16 mouse cellular contexts compared by ENCODE assay signal in genomic region chr11:64164796-64165195, GRCm38 (mm10).
DNase-seq lines count a peak whose midpoint lies in the region; ATAC-seq and TF ChIP-seq lines count a peak whose summit lies in the region.
"Had no signal": no experiment of that assay in that cellular context is flagged by ENCODE, and none has a peak within 500 bp of the region (broad histone marks: within the 10 kb centered on the region; RNA-seq: fewer than 3 reads in every experiment).

No protein-coding gene starts in this region.

- TF ChIP-seq POLR2A in brain, embryonic 14.5 days (IDR thresholded peaks at IDR 0.05; ENCODE audit: borderline replicate concordance, extremely low read depth, insufficient read depth, insufficient read length, poor library complexity, severe bottlenecking): no peak

- no peaks in the 10 kb centered on the region for H3K36me3 ChIP-seq in kidney, embryonic 15.5 days
- H3K36me3 ChIP-seq in kidney, embryonic 16.5 days (ENCODE audit: insufficient read depth, low read length): no peaks in the 10 kb centered on the region
- H3K36me3 ChIP-seq: forebrain, embryonic 10.5 days; heart, embryonic 13.5 days had no signal

- peak overlapping the region; percentile 14; the same call in 1 of the 2 replicates for H3K27ac ChIP-seq in kidney, embryonic 15.5 days
- H3K27ac ChIP-seq in kidney, embryonic 16.5 days (ENCODE audit: low read length): no peak overlapping the region
- H3K27ac ChIP-seq: forebrain, embryonic 10.5 days; heart, embryonic 13.5 days had no signal

- no peak overlapping the region for H3K9ac ChIP-seq in kidney, embryonic 15.5 days
- H3K9ac ChIP-seq in kidney, embryonic 16.5 days (replicated peaks; ENCODE audit: low read length): no peak overlapping the region
- H3K9ac ChIP-seq: heart, embryonic 13.5 days had no signal

- no peak for TF ChIP-seq CTCF in brain, embryonic 14.5 days (IDR thresholded peaks at IDR 0.05; ENCODE audit: borderline replicate concordance, extremely low read depth, insufficient read depth, insufficient read length)

- no peaks in the 10 kb centered on the region for H3K27me3 ChIP-seq in kidney, embryonic 15.5 days
- no peaks in the 10 kb centered on the region for H3K27me3 ChIP-seq in kidney, embryonic 16.5 days (ENCODE audit: insufficient read depth, low read length)

- no peak overlapping the region for H3K4me2 ChIP-seq in kidney, embryonic 15.5 days
- no peak overlapping the region for H3K4me2 ChIP-seq in kidney, embryonic 16.5 days (replicated peaks; ENCODE audit: low read depth, low read length)
- H3K4me2 ChIP-seq: heart, embryonic 13.5 days; midbrain, embryonic 11.5 days had no signal

- WGBS in kidney, embryonic 15.5 days: 48% methylated on average over 6 of the region's 6 CpGs
- WGBS in kidney, embryonic 16.5 days: 51% methylated on average over 6 of the region's 6 CpGs

- no peaks in the 10 kb centered on the region for H3K9me3 ChIP-seq in kidney, embryonic 15.5 days (replicated peaks)
- H3K9me3 ChIP-seq in kidney, embryonic 16.5 days (ENCODE audit: low read length): no peaks in the 10 kb centered on the region
- H3K9me3 ChIP-seq: forebrain, embryonic 10.5 days; heart, embryonic 13.5 days had no signal

- no peak for ATAC-seq in kidney, embryonic 15.5 days (replicated peaks; ENCODE audit: low FRiP score)
- ATAC-seq in kidney, embryonic 16.5 days (ENCODE audit: low FRiP score, low TSS enrichment): no peak
- ATAC-seq: CD4-positive, CD25-positive, alpha-beta regulatory T cell, adult 4 months; inflammation-experienced regulatory T-cells, adult 6 months had no signal

- DNase-seq in ovary, adult 18-20 months (ENCODE audit: low spot score): peak; percentile 39
- no peak for DNase-seq in ovary, postnatal 10 days (ENCODE audit: low spot score)
- DNase-seq in brain, embryonic 14.5 days (ENCODE audit: low read depth): peak; percentile 56
- no peak for DNase-seq in heart, postnatal 4 days
- no peak for DNase-seq in layer of hippocampus, adult 11-12 months (ENCODE audit: low spot score)
- DNase-seq: cerebellum, postnatal 14 days; layer of hippocampus, postnatal 36 days; lung, postnatal 36 days; right cerebral cortex, postnatal 14 days had no signal

- no peak overlapping the region for H3K4me3 ChIP-seq in kidney, embryonic 15.5 days (replicated peaks)
- no peak overlapping the region for H3K4me3 ChIP-seq in kidney, embryonic 16.5 days (ENCODE audit: low read length)
- H3K4me3 ChIP-seq: forebrain, embryonic 10.5 days; heart, embryonic 13.5 days had no signal

- peaks cover 9% of the 10 kb centered on the region; the same call in 1 of the 2 replicates for H3K4me1 ChIP-seq in kidney, embryonic 15.5 days
- no peaks in the 10 kb centered on the region for H3K4me1 ChIP-seq in kidney, embryonic 16.5 days (ENCODE audit: insufficient read depth, low read length)

Comparison
In these comparisons a context has a peak if more than half of its experiments do, and no peak if none do; other contexts are left out.
1. DNase-seq: peak in ovary, adult 18-20 months (single experiment) and brain, embryonic 14.5 days (single experiment); none in ovary, postnatal 10 days (single experiment), heart, postnatal 4 days (single experiment) and layer of hippocampus, adult 11-12 months (single experiment).